Comparison of ENCODE assay signal across 14 mouse cellular contexts in the genomic region with DNA sequence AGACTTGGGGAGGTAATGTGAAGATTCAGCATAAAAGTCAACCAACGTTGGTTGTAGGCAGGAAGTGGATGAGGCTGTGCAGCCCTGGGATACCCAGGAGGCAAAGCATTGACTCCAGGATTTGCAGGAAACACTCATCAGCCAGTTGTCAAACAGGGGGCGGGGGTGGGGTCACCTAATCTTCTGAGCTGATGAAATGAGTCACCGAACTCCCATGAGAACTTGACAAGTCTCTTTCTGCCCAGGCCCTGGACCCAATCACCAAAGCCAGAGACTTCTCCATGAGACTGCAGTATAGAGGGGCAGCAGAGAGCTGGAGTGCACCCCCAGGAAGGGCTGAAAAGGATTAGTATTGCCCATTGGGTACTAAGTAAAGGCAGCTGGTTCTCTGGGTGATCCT. TPM values are rescaled to one million over a fixed set of nuclear protein-coding genes. Genes with fewer than 3 reads are reported as not detected.
DNase-seq lines count a peak whose midpoint lies in the region; ATAC-seq and TF ChIP-seq lines count a peak whose summit lies in the region.
"Had no signal": no experiment of that assay in that cellular context is flagged by ENCODE, and none has a peak within 500 bp of the region (broad histone marks: within the 10 kb centered on the region; RNA-seq: fewer than 3 reads in every experiment).

No protein-coding gene starts in this region.

- no peaks in the 10 kb centered on the region for H3K9me3 ChIP-seq in heart, embryonic 13.5 days
- H3K9me3 ChIP-seq in megakaryocyte, embryonic 14.5 days, result no peaks in the 10 kb centered on the region
- no peaks in the 10 kb centered on the region for H3K9me3 ChIP-seq in stomach, postnatal 0 days (ENCODE audit: control insufficient read depth, low read length)
- H3K9me3 ChIP-seq in kidney, embryonic 14.5 days (ENCODE audit: control insufficient read depth, low read length), result no peaks in the 10 kb centered on the region
- H3K9me3 ChIP-seq: limb, embryonic 13.5 days had no signal

- no peak for ATAC-seq in heart, embryonic 13.5 days (ENCODE audit: extremely low read depth, insufficient number of reproducible peaks, low FRiP score, low TSS enrichment)
- ATAC-seq in megakaryocyte, adult 5-6 weeks (ENCODE audit: poor library complexity, severe bottlenecking), result no peak
- ATAC-seq in stomach, postnatal 0 days (ENCODE audit: low FRiP score, low TSS enrichment), result peak; percentile 64; the same call in 1 of the 2 replicates
- ATAC-seq in kidney, embryonic 14.5 days (ENCODE audit: low FRiP score, low TSS enrichment), result no peak

- TF ChIP-seq EP300 in stomach, postnatal 0 days (optimal IDR thresholded peaks at IDR 0.05), result no peak

- DNase-seq in heart, postnatal 4 days, result no peak
- DNase-seq in R1 (ENCODE audit: low read depth, low spot score), result peak; percentile 21
- DNase-seq in stomach, postnatal 0 days (ENCODE audit: low spot score), result peak; percentile 38
- DNase-seq: adrenal gland, postnatal 36 days; kidney, adult 8-10 months; right cerebral cortex, postnatal 14 days; thymus, postnatal 36 days had no signal

- H3K36me3 ChIP-seq in heart, embryonic 13.5 days, result peaks cover 28% of the 10 kb centered on the region
- peaks cover 83% of the 10 kb centered on the region for H3K36me3 ChIP-seq in megakaryocyte, embryonic 14.5 days (replicated peaks; ENCODE audit: low read length)
- H3K36me3 ChIP-seq in stomach, postnatal 0 days (ENCODE audit: control insufficient read depth, insufficient read depth, low read length), result peaks cover 3% of the 10 kb centered on the region
- peaks cover 33% of the 10 kb centered on the region for H3K36me3 ChIP-seq in kidney, embryonic 14.5 days (ENCODE audit: control insufficient read depth, insufficient read depth, low read length)
- H3K36me3 ChIP-seq: limb, embryonic 13.5 days had no signal

- 8% methylated on average over 3 of the region's 3 CpGs for WGBS in heart, embryonic 13.5 days
- WGBS in stomach, postnatal 0 days, result 17% methylated on average over 3 of the region's 3 CpGs
- 47% methylated on average over 3 of the region's 3 CpGs for WGBS in kidney, embryonic 14.5 days

- H3K4me3 ChIP-seq in heart, embryonic 13.5 days, result no peak overlapping the region
- H3K4me3 ChIP-seq in megakaryocyte, embryonic 14.5 days (replicated peaks), result peak overlapping the region; percentile 72
- no peak overlapping the region for H3K4me3 ChIP-seq in stomach, postnatal 0 days (ENCODE audit: low read depth, low read length)
- no peak overlapping the region for H3K4me3 ChIP-seq in kidney, embryonic 14.5 days (ENCODE audit: low read length)
- H3K4me3 ChIP-seq: left cerebral cortex, adult 2 months; limb, embryonic 13.5 days had no signal

- H3K9ac ChIP-seq in heart, embryonic 13.5 days, result no peak overlapping the region
- H3K9ac ChIP-seq in stomach, postnatal 0 days (ENCODE audit: low read length), result no peak overlapping the region
- no peak overlapping the region for H3K9ac ChIP-seq in kidney, embryonic 14.5 days (ENCODE audit: low read depth, low read length)
- H3K9ac ChIP-seq: limb, embryonic 13.5 days had no signal

- H3K4me1 ChIP-seq in heart, embryonic 13.5 days, result peaks cover 76% of the 10 kb centered on the region
- H3K4me1 ChIP-seq in megakaryocyte, embryonic 14.5 days, result peaks cover 95% of the 10 kb centered on the region
- no peaks in the 10 kb centered on the region for H3K4me1 ChIP-seq in stomach, postnatal 0 days (replicated peaks; ENCODE audit: control insufficient read depth, insufficient read depth)
- H3K4me1 ChIP-seq in kidney, embryonic 14.5 days (ENCODE audit: control insufficient read depth, insufficient read depth, low read length), result peaks cover 8% of the 10 kb centered on the region; the same call in 1 of the 2 replicates

- H3K27ac ChIP-seq in heart, embryonic 13.5 days (replicated peaks), result peak overlapping the region; percentile 54
- peak overlapping the region; percentile 35; the same call in 1 of the 2 replicates for H3K27ac ChIP-seq in stomach, postnatal 0 days (replicated peaks)
- H3K27ac ChIP-seq in kidney, embryonic 14.5 days (ENCODE audit: low read depth, low read length), result no peak overlapping the region
- H3K27ac ChIP-seq: left cerebral cortex, adult 2 months; limb, embryonic 13.5 days; macrophage had no signal

- TF ChIP-seq CTCF in stomach, postnatal 0 days (IDR thresholded peaks at IDR 0.05; ENCODE audit: low read depth), result no peak; the same call in 1 of the 2 replicates

- H3K27me3 ChIP-seq in heart, embryonic 13.5 days (replicated peaks), result no peaks in the 10 kb centered on the region
- no peaks in the 10 kb centered on the region for H3K27me3 ChIP-seq in megakaryocyte, embryonic 14.5 days (replicated peaks)
- H3K27me3 ChIP-seq in stomach, postnatal 0 days (ENCODE audit: control insufficient read depth, insufficient read depth, low read length), result no peaks in the 10 kb centered on the region
- H3K27me3 ChIP-seq in kidney, embryonic 14.5 days (ENCODE audit: control insufficient read depth, insufficient read depth, low read length), result no peaks in the 10 kb centered on the region
- H3K27me3 ChIP-seq: limb, embryonic 13.5 days had no signal

- H3K4me2 ChIP-seq in heart, embryonic 13.5 days, result no peak overlapping the region
- no peak overlapping the region for H3K4me2 ChIP-seq in stomach, postnatal 0 days (replicated peaks; ENCODE audit: low read depth)
- H3K4me2 ChIP-seq in kidney, embryonic 14.5 days (replicated peaks; ENCODE audit: low read depth, low read length), result no peak overlapping the region
- H3K4me2 ChIP-seq: limb, embryonic 13.5 days had no signal

RNA-seq across cellular contexts. Expression of gene Meis1, which starts 45.0 kb away (rescaled TPM):
- polyA plus RNA-seq in heart, embryonic 13.5 days (2015; fragmentation: Nextera tagmentation; extraction: Ambion mirVana), result 65.4 and 68.5 TPM in 2 replicates
- total RNA-seq in heart, postnatal 4 days (2021), result 10 to 100 TPM; 37.8 to 41.6 TPM
- polyA plus RNA-seq in megakaryocyte, embryonic 14.5 days (2012; ENCODE audit: insufficient read depth, low replicate concordance), result 121 and 264 TPM in 2 replicates
- 3.3 and 4.2 TPM in 2 replicates for total RNA-seq in megakaryocyte, adult 5-6 weeks (2015)
- total RNA-seq in megakaryocyte, adult 5-6 weeks (2017), result 5.9 and 6.0 TPM in 2 replicates
- polyA plus RNA-seq in stomach, postnatal 0 days (2015; fragmentation: Nextera tagmentation; extraction: Ambion mirVana), result 48.5 and 50.2 TPM in 2 replicates
- polyA plus RNA-seq in kidney, embryonic 14.5 days (2014; fragmentation: Nextera tagmentation; extraction: Ambion mirVana), result 54.6 and 109 TPM in 2 replicates
